Mouse (Mus musculus) ES-Bruce4 (cell line): ENCODE measurements at regions not wholly inside any gene's neighbourhood (a gene's known extent, or its start where the extent isn't known, plus 50 kb on each side); places are given as distances from the start of the nearest gene placed in this dataset.

ENCODE experiments used
- CTCF ChIP-seq: IDR thresholded peaks from one replicate; pipeline ENCODE4 v1.8.1; 2011; ENCODE audit warnings: low read depth, low read length
- EP300 ChIP-seq: IDR thresholded peaks from 2 replicates; pipeline ENCODE4 v1.6.1; 2011; ENCODE audit warnings: low read depth, low read length; ENCODE audit not compliant: insufficient read depth
- POLR2A ChIP-seq: IDR thresholded peaks from one replicate; pipeline ENCODE4 v1.8.1; 2011; ENCODE audit warnings: low read length; ENCODE audit not compliant: insufficient read depth

GRCm38 (mm10) chr12:107850591-107850990 lies 152.8 kb downstream of the Bcl11b start:
- TF ChIP-seq CTCF (no peak), POLR2A (no peak), EP300 (no peak)
